ENCODE assay signal across 32 mouse cellular contexts in the genomic region with DNA sequence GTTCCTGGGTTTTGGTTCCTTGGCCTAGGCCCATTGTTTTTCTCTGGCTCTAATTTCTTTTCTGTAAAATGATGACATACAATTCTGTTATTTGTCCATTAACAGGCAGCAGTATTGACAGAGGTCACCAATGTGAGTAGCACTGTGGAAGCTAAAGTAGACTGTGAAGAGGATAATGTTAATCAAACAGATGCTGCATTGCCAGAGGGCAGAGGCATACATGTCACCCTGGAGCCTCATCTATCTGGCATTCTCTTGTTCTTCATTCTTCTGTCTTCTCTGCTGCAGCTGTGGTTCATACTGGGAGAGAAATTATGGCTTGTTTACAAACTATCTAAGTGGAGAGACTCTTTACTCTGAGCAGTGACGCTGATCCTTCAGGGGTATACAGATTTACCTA.
"Had no signal": no experiment of that assay in that cellular context is flagged by ENCODE, and none has a peak within 500 bp of the region (broad histone marks: within the 10 kb centered on the region; RNA-seq: fewer than 3 reads in every experiment).

No protein-coding gene starts in this region.

- H3K27me3 ChIP-seq: limb, embryonic 12.5 days; limb, embryonic 13.5 days; limb, embryonic 15.5 days; liver, embryonic 12.5 days; liver, embryonic 13.5 days; liver, embryonic 15.5 days; lung, embryonic 15.5 days; megakaryocyte, embryonic 14.5 days; midbrain, embryonic 12.5 days; midbrain, embryonic 13.5 days; midbrain, embryonic 15.5 days had no signal

- H3K27ac ChIP-seq: left cerebral cortex, adult 2 months; limb, embryonic 10.5 days; limb, embryonic 12.5 days; limb, embryonic 13.5 days; limb, embryonic 15.5 days; liver, embryonic 12.5 days; liver, embryonic 13.5 days; liver, embryonic 14.5 days; liver, embryonic 15.5 days; lung, embryonic 15.5 days; macrophage; midbrain, embryonic 10.5 days; midbrain, embryonic 12.5 days; midbrain, embryonic 13.5 days; midbrain, embryonic 15.5 days had no signal

- DNase-seq: left cerebral cortex, postnatal 4 days; liver; liver, embryonic 13.5 days; liver, postnatal 0 days; lung, adult 18-20 months; lung, adult 2 months; lung, embryonic 14.5 days; lung, postnatal 10 days; lung, postnatal 14 days; lung, postnatal 36 days; lung, postnatal 4 days; midbrain, embryonic 14.5 days had no signal

- H3K9me3 ChIP-seq: limb, embryonic 10.5 days; limb, embryonic 12.5 days; limb, embryonic 13.5 days; limb, embryonic 15.5 days; liver, embryonic 12.5 days; liver, embryonic 13.5 days; liver, embryonic 15.5 days; lung, embryonic 15.5 days; midbrain, embryonic 10.5 days; midbrain, embryonic 12.5 days; midbrain, embryonic 13.5 days; midbrain, embryonic 15.5 days had no signal

- ATAC-seq: liver, embryonic 12.5 days; liver, postnatal 0 days; lung, postnatal 0 days; midbrain, embryonic 13.5 days; midbrain, embryonic 15.5 days; midbrain, embryonic 16.5 days had no signal

- H3K9ac ChIP-seq: limb, embryonic 12.5 days; limb, embryonic 13.5 days; limb, embryonic 15.5 days; liver, embryonic 12.5 days; liver, embryonic 13.5 days; liver, embryonic 14.5 days; liver, embryonic 15.5 days; liver, postnatal 0 days; lung, embryonic 14.5 days; lung, embryonic 15.5 days; midbrain, embryonic 12.5 days; midbrain, embryonic 13.5 days; midbrain, embryonic 15.5 days had no signal

- H3K4me2 ChIP-seq: limb, embryonic 12.5 days; limb, embryonic 13.5 days; limb, embryonic 15.5 days; liver, embryonic 11.5 days; liver, embryonic 12.5 days; liver, embryonic 13.5 days; liver, embryonic 15.5 days; lung, embryonic 14.5 days; lung, embryonic 15.5 days; midbrain, embryonic 11.5 days; midbrain, embryonic 12.5 days; midbrain, embryonic 13.5 days; midbrain, embryonic 15.5 days had no signal

- H3K36me3 ChIP-seq: limb, embryonic 10.5 days; limb, embryonic 12.5 days; limb, embryonic 13.5 days; limb, embryonic 15.5 days; liver, embryonic 12.5 days; liver, embryonic 13.5 days; liver, embryonic 15.5 days; lung, embryonic 15.5 days; midbrain, embryonic 10.5 days; midbrain, embryonic 12.5 days; midbrain, embryonic 13.5 days; midbrain, embryonic 15.5 days had no signal

- H3K4me1 ChIP-seq: limb, embryonic 10.5 days; limb, embryonic 12.5 days; limb, embryonic 13.5 days; limb, embryonic 15.5 days; liver, embryonic 12.5 days; liver, embryonic 13.5 days; liver, embryonic 15.5 days; lung, embryonic 15.5 days; megakaryocyte, embryonic 14.5 days; midbrain, embryonic 12.5 days; midbrain, embryonic 13.5 days had no signal

- H3K4me3 ChIP-seq: left cerebral cortex, adult 2 months; limb, embryonic 10.5 days; limb, embryonic 12.5 days; limb, embryonic 13.5 days; limb, embryonic 15.5 days; liver, embryonic 12.5 days; liver, embryonic 13.5 days; liver, embryonic 15.5 days; lung, embryonic 15.5 days; megakaryocyte, embryonic 14.5 days; midbrain, embryonic 10.5 days; midbrain, embryonic 12.5 days; midbrain, embryonic 13.5 days; midbrain, embryonic 15.5 days; myocyte had no signal
